Mouse (Mus musculus): Measurements from ENCODE around the gene Cpt1b.
"Not testable (repeated sequence)": the region's sequence is repeated elsewhere in the genome, so short reads cannot be mapped to it uniquely, and the experiment has no call there.

Gene Cpt1b

DNA sequence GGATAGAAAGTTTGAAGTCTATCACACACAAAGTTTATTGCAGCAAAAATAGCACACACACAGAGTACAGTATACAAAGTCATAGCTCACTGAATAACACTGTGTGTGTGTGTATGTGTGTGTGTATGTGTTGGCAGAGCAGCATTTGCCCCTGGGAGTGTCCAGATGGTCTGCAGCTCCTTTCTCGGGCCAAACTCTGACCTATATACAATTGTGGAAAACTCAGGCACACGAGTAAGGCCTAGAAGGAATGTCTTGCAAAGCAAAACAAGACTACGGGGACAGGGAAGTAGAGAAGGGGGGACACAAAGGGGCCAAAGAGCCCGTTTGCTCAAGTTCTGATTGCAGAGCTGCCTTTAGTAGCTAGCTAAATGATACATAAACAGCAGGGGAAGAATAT lies 7.3 kb upstream of the Cpt1b start:
- no peak for DNase-seq (ENCODE audit: inconsistent age in 2 of 2, low spot score in 1 of 2)

- DNase-seq (ENCODE audit: inconsistent age in 2 of 2, low spot score in 1 of 2) = no peak
Observed at GRCm38 (mm10) chr15:89431806-89432205, 6.1 kb upstream of the Cpt1b start.

GRCm38 (mm10) chr15:89431271-89431670 lies 5.6 kb upstream of the Cpt1b start:
- no peak for DNase-seq (ENCODE audit: inconsistent age in 2 of 2, low spot score in 1 of 2)

DNA sequence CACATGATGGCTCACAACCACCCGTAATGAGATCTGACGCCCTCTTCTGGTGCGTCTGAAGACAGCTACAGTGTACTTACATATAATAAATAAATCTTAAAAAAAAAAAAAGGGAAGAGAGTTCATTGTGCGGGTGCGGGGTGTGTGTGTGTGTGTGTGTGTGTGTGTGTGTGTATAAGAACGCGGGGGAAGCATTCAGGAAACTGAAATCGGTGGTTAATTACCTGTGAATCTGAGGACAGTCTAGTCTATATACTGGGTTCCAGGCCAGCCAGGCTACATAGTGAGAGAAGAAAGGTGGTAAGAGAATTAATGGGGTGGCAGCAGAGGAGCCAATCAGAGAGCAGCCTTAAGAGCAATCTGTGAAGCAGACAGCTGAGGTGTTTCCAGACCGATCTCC lies 5.1 kb upstream of the Cpt1b start:
- DNase-seq (ENCODE audit: inconsistent age in 2 of 2, low spot score in 1 of 2) = not testable (repeated sequence)

GRCm38 (mm10) chr15:89430341-89430740 lies 4.7 kb upstream of the Cpt1b start:
- DNase-seq (ENCODE audit: inconsistent age in 2 of 2, low spot score in 1 of 2) = peak in 1 of 2 experiments; percentile 53

DNA sequence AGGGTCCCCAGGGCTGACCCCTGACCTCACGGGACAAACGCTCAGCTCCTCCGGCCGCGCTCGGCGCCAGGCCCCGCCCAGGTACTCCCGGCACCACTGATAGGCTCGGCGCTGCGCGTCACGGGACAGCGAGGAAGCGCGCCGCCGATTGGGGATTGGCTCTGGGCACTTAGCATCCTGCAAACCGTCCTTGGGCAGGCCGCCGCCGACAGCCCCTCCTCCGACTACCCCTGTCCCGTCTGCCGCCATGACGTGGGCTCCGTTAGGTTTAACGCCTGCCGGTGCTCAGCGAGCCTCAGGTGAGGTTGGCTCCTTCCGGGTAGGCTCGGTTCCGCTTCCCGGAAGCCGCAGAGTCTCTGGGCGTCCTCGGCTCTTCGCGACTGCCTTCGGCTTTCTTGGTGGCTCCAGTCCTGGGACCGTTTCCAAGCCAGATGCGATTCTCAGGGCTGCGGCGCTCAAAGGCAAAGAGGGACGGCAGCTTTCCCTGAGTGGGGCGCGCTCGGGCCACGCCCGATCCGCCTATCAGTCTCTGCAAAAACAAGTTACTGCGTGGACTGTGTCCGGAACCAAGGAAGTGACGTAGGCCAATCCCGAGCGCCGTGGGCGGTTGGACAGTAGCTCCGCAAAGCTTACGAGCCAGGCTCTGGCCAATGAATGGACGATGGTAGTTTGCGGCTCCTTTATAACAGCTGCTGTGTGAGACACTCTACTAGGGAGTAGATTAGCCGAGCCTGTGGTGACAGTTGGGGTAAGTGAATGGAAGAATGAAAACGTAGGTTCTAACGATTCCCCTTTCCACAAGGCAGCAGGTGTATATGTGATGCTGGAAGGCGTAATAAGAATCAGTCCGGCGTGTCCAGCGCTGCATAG lies 3.9 kb upstream of the Cpt1b start, which contains the start of the genes C730034F03Rik, Gm44502 and Chkb:
TSS of gene C730034F03Rik (plus strand) at position 238 of the 870 bp plus-strand sequence.
TSS of gene Gm44502 (minus strand) at position 345 of the 870 bp plus-strand sequence.
TSS of gene Chkb (minus strand) at position 557 of the 870 bp plus-strand sequence.
- peak; percentile 94 to 97 for DNase-seq (ENCODE audit: inconsistent age in 2 of 2, low spot score in 1 of 2)

- DNase-seq (ENCODE audit: inconsistent age in 2 of 2, low spot score in 1 of 2) = no peak
Observed at GRCm38 (mm10) chr15:89428821-89429351, 3.2 kb upstream of the Cpt1b start.

DNA sequence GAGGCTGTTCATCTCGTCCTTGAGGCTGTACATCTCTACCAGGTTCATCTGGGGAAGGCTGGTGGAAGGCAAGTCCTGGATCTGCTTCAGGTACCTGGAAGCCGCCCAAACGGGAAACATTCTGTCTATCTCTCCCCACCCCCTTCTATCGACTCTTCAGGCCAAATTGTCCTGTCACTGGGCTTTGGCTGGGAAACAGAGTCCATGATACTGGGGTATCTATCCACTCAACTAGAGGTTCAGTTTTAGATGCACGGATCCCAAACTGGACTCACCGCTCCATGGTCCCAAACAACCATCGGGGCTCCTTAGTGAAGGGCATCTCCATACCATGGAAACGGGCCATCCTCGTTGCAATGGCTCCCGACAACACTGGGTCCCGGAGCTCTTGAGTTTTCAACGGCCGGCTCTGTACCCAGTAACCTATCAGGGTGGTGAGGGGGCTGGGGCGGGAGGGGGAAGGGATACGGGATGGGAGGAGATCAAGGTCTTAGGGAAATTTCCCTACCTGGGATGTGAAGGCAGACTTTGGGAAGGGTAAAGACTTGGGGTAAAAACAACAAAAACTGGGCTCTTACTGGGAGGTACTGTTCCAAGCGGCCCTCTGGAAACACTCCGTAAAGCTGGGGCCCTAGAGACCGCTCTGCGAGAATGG lies 2.6 kb upstream of the Cpt1b start:
- peak in 1 of 2 experiments; percentile 39 for DNase-seq (ENCODE audit: inconsistent age in 2 of 2, low spot score in 1 of 2)

DNA sequence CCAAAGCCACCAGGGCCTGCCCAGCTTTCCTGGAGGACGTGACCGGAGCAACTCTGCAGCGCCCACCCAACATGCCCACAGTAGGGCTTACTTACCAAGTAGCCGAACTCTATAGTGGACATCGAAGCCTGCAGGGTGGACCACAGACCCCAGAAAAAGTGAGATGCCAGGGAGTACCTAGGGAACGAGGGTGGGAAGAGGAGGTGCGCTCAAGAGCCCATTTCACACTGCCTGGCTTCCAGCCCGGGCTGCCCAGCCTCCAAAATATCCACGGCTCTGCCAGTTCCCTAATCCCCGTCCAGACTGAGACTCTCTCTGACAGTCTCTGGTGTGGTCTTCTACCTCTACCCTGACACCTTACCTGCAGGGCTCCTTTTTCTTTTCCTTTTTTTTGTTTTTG lies 1.1 kb upstream of the Cpt1b start:
- DNase-seq (ENCODE audit: inconsistent age in 2 of 2, low spot score in 1 of 2) = peak in 1 of 2 experiments; percentile 44

- DNase-seq (ENCODE audit: inconsistent age in 2 of 2, low spot score in 1 of 2) = no peak
Observed at GRCm38 (mm10) chr15:89424621-89425020, 1.0 kb downstream of the Cpt1b start.

DNA sequence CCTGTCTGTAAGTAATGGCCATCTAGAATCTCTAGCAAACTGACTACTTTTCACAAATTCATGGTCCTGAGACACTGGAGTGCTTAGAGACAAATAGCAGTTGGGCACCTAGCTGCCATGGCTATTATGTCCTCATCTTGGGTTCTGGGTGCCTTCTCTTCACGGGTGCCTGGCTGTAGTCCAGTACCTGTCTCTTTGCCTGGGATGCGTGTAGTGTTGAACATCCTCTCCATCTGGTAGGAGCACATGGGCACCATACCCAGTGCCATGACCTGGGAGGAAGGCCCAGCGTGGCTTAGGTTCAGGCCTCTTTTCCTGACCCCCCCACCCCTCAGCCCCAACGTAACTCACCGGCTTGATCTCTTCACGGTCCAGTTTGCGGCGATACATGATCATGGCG lies 3.7 kb downstream of the Cpt1b start:
- no peak for DNase-seq (ENCODE audit: inconsistent age in 2 of 2, low spot score in 1 of 2)

DNA sequence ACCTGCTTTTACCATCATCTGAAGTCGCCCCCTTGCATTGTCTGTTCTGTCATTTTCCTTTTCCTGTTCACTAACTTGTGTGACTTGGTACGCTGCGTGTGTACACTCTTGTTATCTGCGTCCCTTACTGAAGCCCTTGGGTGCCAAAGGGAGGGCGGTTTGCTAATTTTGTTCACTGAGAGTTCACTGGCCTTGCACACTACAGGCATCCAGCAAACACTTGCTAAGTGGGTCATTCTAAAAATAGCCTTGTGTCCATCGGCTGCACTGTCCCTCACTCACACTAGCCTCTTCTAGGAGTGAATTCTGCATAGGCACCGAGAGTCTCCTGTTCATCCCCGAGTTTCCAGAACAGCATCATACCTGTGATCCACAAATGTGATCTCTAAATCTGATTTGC lies 10.4 kb downstream of the Cpt1b start:
- no peak for DNase-seq (ENCODE audit: inconsistent age in 2 of 2, low spot score in 1 of 2)

- no peak for DNase-seq (ENCODE audit: inconsistent age in 2 of 2, low spot score in 1 of 2)
Observed at GRCm38 (mm10) chr15:89410118-89410517, 15.5 kb downstream of the Cpt1b start, which contains the start of gene Syce3. Gene Syce3, minus strand, starts transcription at chr15:89410503.

GRCm38 (mm10) chr15:89406691-89407090 lies 19.0 kb downstream of the Cpt1b start:
- DNase-seq (ENCODE audit: inconsistent age in 2 of 2, low spot score in 1 of 2) = no peak

DNA sequence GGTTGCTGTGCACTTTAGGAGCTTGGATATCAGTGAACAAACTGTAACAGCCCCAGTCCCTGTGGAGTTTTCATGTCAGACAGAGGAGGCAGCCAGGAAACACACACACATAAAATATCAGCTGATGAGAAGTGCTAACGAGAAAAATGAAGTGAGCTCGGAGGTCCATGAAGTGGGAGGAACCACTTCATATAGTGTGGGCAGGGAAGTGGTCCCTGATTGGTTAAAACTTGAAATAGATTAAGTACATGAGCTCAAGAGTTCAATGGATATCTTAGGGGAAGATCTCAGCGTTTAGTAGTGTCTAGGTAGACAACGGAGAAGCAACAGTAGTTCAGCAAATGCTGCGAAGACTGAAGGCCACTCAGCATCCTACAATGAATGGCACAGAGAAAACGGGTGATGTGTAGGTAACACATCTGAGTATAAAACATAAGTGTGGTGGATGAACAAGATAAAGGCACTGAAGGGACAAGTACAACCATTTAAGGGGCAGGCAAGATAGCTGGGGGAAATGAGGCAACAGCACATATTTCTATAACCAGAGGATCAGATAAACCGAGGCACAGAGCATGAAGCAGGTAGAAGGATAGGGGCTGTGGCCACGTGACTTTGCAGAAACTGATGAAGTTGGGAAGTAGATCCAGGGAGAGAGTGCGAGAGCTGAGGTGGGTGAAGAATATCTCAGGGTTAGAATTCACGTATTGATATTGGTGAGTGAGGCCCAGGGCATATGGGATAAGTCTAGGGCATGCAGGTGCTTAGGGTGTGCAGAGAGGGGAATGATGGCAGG lies 20.6 kb downstream of the Cpt1b start:
- DNase-seq (ENCODE audit: inconsistent age in 2 of 2, low spot score in 1 of 2) = no peak

DNA sequence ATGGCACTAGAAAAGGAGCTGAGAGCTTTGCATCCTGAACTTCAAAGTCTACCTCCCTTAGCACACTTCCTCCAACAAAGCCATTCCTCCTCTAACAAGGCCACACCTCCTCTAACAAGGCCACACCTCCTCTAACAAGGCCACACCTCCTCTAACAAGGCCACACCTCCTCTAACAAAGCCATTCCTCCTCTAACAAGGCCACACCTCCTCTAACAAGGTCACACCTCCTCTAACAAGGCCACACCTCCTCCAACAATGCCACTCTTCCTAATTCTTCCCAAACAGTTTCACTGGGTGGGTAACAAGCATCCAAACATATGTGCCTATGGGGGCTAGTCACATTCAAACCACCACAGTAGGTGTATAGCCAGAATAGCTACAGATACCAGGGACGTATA lies 23.2 kb downstream of the Cpt1b start:
- no peak for DNase-seq (ENCODE audit: inconsistent age in 2 of 2, low spot score in 1 of 2)

DNA sequence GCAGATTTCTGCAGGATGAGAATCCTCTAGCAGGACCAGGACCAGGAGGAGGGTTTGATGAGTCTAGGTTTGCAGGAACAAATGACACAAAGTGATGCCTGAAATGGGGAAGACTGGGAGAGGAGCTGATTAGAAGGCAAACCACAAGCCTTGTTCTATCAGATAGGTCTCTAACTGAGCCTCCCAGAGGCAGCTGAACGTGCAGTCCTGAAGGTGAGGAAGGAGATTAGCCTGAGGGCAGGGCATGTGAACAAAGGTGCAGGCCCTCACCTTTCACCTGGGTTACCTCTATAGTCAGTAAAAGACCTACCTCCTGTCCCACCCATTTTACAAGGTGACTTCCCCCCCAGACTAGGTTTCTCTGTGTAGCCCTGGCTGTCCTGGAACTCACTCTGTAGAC lies 25.9 kb downstream of the Cpt1b start:
- DNase-seq (ENCODE audit: inconsistent age in 2 of 2, low spot score in 1 of 2) = no peak

DNA sequence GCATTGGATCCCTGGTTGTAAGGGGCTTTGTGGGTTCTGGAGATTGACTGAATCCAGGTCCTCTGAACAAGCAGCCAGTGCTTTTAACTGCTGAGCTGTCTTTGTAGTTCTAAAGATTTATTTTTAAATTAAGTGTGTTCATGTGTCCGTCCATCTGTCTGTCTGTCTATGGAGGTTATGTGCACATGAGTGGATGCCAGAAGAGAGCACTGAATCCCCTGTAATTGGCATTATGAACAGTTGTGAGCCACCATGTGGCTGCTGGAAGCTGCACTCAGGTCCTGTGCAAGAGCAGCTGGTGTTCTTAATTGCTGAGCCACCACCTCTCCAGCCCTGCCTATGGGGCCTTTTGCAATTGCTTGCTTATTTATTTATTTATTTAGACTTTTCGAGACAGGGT lies 27.5 kb downstream of the Cpt1b start:
- no peak for DNase-seq (ENCODE audit: inconsistent age in 2 of 2, low spot score in 1 of 2)

DNA sequence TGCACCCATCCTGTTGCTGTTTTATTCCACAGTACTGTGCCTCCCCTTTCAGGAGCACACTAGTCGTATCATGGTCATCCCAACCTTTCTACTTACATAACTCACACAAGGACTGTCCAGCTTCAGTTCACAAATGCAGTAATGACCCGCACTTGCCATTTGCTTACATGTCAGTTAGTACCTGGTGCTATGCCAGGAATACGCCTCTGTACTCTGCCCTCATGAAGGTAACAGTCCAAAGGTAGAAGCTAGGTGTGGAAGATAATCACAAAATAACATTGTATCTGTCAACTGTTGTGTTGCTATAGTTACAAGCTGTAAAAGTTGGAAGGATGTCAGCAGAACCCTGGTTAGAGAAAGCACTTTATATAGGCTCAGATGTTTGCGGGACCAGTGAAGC lies 28.8 kb downstream of the Cpt1b start:
- no peak for DNase-seq (ENCODE audit: inconsistent age in 2 of 2, low spot score in 1 of 2)

DNA sequence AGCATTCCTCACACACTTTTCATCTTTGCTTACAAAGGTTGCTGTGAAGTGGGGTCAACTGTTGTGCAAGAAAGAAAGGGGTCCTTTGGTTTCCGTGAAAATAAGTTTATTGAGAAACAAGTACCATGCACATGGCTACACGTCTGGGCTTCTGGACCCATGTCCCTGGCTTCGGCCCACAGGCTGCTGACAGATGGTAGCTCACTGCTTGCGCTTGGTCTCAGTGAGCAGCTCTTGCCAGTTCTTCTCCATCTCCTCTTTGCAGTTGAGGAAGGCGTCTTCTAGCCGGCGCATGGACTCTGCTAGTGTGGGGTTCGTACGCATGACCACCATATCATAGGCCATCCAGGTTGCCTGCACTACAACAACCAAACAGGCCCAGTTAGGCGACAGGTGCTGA lies 35.6 kb downstream of the Cpt1b start:
- no peak for DNase-seq (ENCODE audit: inconsistent age in 2 of 2, low spot score in 1 of 2)

- DNase-seq (ENCODE audit: inconsistent age in 2 of 2, low spot score in 1 of 2) = no peak
Observed at GRCm38 (mm10) chr15:89387127-89387526, 38.5 kb downstream of the Cpt1b start.
